Mouse (Mus musculus) cerebellum, postnatal 10 days (tissue): ENCODE measurements at regions not wholly inside any gene's neighbourhood (a gene's known extent, or its start where the extent isn't known, plus 50 kb on each side); places are given as distances from the start of the nearest gene placed in this dataset.

Experiments
- DNase-seq, 2 experiments: peaks; one replicate each; pipeline ENCODE4 v3.0.0; 2021; ENCODE audit warnings: mixed read lengths in 2 of 2

DNA sequence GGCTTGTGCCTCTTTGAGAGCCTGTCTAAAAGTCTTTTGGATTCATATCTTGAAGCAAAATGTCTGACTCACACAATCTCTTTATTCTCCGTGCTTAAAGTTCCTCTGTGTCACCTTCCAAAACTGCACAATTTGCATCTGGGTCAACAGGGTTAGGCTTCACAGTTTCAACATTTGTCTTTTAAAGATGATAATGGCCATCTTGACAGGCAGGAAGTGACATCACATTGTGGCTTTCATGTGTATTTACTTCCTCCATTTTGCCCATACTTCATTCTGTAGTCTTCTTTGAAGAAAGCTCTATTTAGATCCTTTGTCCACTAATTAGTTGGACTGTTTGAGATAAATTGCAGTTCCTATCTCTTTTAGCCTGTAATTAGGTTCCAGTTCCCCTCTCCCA is 135.1 kb downstream of the Ndufa10 start:
- no peak for DNase-seq

DNA sequence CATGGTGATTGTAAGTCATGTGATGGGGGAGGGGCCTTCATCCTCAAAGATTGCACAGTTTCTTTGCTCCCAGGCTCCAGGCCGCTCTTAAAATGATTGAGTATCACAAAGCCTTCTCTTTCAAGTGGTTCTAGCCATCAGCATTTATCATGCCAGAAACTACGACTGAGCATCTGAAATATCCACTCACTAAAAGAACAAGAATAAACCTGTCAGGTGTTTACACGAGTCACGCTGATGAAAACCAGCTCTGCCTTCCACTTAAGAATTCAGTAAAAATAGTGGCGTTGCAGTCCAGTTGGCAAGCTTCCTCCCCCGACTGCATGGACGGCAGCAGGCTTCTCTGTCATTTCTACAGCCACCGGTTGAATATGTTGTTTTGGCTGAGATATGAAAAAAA is 136.2 kb downstream of the Ndufa10 start:
- no peak for DNase-seq

DNA sequence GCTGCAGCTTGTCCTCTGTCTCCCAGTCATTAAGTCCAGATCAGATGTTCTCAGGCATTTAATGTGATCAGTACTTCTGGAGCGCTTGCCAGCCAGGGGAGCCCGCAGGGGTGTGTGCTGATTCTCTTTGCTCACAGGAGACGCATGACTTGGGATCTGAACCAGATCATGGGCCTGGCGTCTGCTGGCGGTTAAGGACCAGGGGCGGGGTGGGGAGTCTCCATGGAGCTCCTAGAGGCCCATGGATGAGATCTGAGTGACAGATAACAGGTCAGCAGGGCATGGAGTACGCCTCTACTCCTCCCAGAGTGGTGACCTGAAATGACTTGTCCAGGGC is 136.7 kb upstream of the Hdac4 start:
- no peak for DNase-seq

DNA sequence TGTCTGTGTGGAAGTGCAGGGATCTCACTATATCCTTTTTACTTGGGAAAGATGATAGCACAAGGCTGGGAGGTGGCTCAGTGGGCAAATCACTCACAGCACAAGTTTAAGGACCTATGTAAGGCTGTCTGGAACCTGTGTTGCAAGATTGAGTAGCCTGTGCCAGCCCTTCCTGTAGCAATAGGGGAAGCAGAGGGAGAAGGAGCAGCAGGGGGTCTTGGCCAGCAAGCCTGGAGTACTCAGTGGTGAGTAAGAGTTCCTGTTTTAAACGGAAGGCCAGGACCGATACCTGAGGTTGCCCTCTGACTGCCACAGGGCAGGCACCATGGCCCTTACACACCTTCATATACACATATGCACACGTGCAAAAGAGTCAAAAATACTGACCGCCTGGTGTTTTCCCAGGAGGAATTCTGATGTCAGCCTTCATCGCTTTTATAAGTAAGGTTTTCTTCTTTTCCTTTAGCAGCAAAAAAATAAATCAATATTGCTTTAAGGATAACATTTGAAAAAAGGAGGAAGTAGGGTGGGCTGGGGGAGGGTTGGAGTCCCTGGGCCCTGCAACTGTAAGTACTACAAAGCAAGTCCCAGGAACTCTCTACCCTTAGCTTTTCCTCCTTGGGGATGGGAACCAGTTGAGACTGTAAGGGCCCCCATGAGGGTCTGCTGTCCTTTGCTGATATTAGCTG is 136.2 kb upstream of the Hdac4 start:
- peak in 1 of 2 experiments; percentile 33 for DNase-seq

DNA sequence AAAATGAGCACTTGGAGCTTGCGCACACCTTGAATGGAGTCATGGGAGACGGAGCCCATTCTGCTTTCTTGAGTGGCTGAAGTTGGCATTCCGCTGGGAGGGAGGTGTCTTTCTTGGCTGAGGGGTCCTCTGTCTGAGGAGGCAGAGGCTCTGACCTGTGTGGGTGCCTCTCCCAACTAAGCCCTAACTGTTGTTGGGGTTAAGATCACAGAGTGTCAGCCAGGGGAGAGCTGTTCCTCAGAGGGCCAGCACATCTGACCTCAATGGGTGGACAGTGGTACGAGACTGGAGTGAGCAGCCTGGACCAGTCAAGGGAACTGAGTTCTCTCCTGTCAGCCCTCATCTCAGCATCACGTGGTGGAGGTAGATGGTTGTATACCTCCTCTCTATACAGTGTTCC is 134.7 kb upstream of the Hdac4 start:
- DNase-seq = no peak

DNA sequence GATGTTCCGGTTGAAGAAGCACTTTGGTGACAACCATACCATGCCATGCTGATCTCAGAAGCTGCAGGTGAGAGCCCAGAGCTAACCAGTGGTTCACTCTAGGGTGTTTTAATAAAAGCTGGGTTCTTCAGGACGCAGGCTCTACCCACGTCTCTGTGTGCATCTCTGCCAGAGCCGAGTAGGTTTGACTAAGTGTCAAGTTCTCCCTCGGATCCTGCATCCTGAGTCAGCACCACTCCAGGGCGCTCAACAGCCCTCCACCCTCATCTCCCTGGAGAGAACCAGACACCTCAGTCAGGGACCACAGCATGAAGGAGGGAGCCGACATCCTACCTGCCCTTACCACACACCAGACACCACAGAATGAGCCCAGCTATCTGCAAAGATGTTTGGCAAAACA is 134.0 kb upstream of the Hdac4 start:
- no peak for DNase-seq

DNA sequence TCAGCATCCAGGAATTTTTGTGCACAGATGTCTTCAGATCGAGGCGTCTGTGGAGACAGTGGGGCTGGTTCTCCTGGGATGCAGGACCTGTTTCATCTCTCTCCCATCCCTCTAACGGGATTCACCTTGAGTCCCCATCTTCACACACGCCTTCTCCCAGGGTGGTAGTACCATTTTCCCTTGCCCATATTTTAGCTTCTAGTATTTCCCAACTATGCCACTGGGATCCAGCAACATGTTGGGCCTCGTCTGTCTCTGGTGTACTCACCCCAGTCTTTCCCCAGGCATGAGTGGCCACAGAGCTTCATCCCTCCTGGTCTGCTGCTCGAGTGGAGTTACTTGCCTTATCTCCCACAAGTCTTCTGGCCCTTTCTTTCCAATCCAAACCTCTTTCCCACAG is 131.6 kb upstream of the Hdac4 start:
- DNase-seq = no peak

DNA sequence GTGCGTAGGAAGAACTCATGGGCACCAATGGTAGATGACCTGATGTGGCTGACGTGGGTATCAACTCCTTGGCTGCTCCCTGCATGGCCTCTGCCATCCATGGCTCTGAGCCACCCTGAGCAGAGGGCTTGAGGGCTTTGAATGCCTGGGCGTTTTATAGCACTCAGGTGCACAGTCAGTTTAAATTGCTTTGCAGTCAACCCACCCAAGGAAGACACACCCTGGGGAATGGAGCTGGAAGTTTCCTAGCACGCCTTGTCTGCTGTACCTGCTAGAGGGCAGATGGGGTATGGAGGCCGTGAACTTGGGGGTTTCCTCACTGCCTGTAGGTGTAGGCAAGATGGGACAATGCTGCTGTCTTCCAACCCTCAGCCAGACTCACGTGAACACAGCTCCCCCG is 129.8 kb upstream of the Hdac4 start:
- no peak for DNase-seq

DNA sequence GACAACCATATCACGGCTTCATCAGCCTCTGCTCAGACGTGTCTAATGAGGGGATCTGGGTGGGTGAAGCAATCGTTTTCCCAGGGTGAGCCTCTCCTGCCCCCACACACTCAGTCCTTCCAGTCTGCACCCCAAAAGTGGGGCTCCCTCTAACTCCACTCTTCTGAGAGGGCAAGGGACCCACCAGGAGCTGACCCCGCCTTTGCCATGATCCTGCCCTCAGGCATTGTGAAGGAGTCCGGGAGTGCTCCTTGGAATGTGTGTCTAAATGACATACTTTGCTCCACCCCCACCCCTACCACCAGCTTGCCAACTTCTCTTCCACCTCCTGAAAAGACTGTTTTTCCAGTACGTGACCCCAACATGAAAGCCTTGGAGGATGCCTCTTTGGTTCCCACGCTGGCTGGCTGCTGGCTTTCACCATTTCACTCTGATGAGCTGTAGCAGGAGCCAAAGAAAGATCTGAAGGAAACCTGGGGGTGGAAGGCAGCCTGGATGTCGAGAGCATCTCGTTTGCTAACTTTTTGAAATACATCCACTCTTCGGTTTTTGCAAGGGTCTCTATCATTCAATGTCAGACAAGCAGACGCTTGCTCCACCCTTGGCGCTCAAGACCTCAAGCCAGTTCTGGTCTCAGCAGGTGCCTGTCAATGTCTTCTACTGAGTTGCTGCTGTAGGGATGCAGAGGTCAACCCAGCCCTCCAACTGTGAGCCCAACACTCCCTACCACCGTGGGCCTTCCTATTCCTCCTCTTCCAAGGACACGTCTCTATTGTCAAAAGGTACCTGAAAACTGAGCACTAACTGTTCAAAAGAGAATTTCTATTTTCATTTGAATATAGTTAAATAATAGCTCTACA is 128.8 kb upstream of the Hdac4 start:
- DNase-seq = no peak

DNA sequence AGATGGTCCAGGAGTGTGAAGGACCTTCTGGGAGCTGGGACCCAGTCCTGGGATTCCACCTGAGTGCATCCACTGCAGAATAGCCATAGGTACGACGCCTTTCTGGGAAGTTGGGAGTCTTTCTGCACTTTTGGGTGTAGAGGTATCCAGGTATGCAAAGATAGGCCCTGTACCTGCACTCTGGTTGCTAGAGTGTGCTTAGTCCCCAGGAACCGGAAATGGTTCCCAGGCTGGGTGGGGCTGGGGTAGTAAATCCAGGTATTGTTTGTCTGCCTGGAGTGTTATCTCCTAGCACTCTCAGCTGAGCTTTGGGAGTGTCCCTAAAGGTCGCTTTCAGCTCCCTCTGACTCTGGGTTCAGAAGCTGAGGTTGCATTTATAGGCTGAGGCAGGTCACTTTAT is 121.6 kb upstream of the Hdac4 start:
- no peak for DNase-seq

DNA sequence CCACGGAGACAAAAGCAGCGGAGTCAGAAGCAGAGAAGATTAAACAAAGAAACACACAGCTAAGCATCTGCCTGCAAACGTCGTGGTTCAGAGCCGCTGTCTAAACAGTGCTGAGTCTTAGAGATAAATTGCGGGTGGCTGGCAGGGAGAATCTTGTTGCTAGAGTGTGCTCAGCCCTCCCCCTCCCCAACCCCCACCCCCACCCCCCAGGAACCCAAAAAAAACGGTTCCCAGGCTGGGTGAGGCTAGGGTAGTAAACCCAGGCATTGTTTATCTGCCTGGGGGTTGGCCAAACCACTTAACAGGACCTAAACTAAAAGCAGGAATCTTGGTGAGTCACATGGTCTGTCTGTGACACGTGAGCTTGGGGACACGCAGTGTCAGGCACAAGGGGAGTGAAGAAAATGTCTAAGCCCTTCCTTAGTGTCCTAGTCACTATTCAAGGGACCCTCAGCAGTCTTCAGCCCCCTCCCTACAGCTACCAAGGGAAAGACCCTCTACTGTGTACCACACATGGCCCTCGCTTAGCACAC is 120.8 kb upstream of the Hdac4 start:
- DNase-seq = no peak

DNA sequence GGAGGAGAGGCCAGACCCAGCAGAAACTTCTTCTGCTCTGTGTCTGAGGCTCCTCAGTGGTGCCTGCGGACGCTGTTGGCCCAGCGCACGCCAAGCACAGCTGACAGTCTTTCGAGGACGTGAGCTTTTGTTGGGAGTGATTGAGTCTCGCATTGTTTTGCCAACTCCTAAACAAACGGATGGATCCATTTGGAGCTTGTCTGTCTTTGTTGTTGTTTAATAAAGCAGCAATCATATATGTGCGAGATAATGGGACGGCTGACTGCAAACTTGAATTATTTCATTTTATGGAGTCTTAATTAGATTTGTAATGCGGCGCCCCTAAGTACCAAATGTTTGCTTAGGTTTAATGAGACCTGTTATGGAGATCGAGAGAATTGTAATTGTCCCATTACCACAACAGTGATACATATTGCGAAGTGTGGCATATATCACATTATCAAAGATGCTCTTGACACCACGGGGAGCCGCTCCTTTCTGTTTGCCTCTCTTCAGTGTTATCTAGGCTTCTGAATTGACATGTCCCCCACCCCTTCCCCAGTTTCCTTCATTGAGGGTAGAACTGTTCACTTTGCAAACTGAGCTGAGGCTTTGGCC is 117.6 kb upstream of the Hdac4 start:
- no peak for DNase-seq

DNA sequence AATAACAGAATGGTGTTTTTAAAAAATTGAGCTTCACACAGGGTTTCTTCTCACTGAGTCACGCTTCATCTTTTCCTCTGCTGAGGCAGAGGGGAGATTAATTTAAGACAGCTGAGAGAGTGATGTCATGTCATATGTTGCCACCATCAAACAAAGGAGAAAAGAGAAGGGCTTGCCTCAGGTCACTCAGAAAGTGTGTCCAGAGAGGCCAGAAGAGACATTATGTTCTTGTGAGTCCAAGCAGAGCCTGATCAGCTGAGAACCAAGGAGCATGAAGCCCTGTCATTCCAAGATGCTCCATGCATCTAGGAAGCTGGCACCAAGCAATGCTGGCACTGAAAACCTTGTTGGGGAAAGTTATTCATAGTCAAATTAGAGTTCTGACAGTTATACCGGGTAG is 114.4 kb upstream of the Hdac4 start:
- DNase-seq = no peak

DNA sequence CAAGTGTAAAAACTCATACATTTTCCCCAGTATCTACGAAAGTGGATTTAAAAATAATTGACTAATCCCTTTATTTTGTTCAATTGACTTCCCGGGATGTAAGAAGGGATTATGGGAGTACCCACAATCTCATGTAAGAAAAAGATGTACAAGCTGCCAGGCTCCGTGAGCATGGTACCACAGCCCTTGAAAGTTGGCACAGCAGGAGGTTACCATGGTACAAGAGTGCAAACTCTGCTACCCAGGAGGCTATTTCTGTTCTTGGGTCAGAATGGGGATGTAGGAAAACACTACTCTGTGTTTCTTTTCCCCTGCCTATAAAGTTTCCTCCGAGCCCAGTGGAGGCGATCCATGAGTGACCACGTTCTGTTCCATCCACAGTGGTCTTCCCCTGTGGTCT is 113.9 kb upstream of the Hdac4 start:
- DNase-seq = no peak

DNA sequence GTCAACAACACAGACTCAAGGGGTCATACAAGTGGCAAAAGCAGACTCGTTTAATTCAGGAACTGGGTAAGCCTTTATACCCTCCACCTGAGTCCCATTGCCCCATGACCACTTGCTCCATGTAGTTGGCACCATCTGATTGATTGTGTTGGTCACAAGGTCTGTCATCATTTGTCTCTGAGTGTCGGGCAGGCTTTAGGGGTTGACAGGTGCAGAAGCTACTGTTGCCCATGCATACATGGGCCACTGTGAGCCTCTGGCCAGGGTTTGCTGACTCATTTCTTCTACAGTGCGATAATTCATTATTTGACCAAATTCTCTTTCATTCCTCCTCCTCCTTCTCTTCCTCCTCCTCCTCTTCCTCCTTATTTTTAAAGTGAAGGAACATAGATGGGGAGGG is 113.0 kb upstream of the Hdac4 start:
- no peak for DNase-seq

DNA sequence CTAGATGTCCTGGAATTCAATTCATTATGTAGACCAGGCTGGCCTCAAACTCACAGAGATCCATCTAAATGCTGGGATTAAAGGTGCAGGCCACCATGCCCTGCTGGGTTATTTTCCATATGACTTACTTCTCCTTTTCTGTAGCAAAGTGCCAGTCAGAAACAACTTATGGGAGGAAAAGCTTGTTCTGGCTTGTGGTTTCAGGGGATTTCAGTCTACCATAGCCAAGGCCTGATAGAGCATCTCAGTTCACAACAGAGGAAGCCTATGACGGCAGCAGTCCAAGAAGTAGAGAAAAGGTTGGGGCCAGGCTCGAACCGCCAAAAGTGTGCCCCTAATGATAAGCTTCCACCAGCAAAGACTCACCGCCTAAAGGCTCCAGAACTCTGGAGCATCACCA is 110.5 kb upstream of the Hdac4 start:
- DNase-seq = no peak

DNA sequence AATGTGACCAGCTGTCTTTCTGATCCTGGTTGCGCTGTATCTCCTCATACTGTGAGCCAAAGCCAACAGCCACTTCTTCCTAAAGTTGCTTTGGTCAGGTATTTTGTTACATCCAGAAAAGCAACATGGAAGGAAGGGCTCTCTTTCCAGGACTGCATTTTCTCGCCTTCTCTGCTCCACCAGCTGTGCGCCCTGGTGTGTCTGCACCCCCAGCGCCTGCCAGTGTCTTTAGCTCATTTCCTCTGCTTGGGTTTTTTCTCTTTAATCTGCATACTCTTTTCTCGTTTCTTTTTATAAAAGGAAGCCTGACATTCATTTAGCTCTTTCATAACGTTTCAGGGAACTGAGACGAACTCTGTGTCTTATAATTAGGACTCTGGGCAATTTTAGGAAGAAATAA is 103.5 kb upstream of the Hdac4 start:
- no peak for DNase-seq

DNA sequence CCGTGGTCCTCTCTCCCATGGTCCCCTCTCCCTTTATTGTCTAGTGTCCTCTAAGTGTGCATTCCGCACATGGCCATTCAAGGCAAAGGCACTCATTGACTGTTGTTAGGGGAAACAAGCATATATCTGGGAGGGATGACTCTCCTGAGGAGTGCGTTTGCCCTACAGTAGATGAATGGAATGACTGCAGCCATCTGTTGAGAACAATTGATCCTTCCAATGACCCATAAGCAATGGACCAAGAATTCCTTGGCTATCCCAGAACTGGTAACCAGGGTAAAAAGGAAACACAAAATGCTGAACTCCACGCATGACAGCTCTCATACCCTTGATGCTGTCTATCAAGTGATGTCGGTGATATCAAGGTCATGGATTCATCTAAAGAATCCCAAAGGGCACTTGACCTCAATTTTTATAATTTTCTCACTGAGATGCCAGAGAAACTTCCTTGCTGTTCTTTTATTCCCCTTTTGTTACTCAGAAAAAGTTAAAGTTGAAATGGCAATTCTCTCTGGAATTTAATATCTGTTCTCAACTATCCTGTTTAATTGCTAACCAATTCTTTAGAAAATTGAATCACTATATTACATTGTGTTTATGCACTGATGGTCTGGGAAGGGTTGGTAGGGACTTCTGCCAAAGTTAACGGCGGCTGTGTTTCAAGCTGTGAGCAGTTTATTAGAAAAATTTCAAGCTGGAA is 97.3 kb upstream of the Hdac4 start:
- DNase-seq = no peak

DNA sequence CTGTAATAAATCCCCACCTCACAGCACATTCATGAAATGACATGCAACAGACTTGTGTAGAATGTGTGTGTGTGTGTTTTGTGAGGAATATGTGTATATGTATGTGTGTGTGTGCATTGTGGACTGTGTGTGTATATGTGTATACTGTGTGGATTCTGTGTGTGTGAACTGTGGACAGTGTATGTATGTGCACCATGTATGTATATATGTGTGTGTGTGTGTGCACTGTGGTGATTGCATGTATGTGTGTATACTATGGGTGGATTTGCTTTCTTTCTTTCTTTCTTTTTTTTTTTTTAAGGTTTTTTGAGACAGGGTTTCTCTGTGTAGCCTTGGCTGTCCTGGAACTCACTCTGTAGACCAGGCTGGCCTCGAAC is 91.5 kb upstream of the Hdac4 start:
- no peak for DNase-seq

DNA sequence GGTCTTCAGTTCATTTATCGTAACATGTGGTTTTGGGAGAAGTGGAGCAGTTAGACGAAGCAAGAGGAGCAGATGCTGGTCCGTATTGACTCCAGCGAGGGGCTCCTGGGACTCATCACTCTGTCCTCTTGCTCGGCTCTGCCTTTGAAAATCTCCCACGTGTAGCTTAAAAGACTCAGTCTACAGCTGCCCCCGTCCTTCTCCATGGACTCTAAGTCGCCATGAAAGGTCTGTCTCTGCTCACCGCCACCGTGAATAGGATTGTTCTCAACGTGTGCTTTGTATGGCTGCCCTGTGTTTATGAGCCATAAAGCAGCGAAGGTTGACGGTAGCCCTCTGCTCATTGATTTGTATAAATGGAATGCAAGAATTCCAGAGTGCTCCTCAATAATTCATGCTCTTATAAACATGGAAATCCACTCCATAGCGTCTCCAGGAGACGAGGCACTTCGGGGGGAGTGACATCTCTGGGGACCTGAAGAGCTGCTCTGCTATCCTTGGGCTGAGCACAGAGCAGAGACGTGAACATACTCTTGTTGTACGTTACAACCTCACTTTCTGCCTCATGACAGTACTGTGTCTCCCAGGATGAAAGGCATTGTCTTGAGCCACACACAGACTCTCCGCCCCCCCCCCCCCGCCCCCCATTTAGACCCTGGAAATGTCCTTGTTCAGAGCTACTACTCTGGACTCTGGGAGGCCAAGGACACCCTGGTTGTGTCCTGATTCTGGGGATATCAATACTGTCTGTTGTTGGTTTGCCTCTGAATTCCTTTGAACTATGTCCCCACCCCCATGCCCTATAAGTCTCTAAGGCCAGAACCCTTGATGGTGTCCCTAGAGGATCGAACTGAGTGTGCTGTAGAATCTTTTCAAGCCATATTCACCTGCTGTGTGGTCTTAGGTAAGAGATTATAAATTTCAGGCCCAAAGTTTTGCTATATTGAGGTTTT is 90.8 kb upstream of the Hdac4 start:
- DNase-seq = no peak

DNA sequence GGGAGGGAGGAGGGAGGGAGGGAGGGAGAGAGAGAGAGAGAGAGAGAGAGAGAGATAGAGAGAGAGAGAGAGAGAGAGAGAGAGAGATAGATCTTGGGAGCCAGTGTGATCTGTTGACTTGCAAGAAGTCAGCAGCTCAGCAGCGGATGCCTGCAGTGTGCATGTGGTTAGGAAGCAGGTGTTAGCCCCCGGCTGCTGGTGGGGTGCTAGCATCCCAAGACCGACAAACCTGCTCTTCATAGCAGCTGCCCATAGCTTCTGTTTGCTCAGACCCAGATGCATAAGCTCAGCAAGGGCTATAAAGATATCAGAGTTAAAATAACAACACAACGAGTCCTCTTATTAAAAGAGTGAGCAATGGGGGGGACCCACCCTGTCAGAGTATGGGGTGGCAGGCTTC is 88.7 kb upstream of the Hdac4 start:
- DNase-seq = no peak

DNA sequence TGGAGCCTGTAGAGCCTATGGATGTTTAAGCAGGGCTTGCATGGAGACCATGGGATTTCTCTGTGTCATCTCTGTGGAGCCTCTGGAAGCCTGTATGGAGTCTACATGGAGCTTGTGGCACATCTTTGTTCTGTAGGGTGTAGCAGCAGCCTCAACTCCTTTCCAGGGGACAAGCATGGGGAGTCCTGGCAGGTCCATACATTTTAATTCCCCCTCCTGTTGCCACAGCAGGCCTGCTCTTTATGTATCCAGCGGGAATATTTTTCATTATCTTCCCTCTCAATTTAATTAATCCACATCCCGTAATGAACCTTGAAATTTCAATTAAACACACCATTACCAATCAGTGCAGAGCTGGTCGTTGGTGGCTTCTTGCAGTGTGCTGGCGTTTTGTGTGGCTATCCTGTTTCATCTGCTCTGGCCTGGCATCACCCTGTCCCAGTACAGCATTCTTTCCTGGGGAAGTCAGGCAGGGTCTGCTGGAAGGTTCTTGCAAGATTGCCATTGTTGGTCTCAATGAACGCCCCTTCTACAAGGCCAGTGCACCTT is 81.8 kb upstream of the Hdac4 start:
- no peak for DNase-seq
